Mouse (Mus musculus): ENCODE results near the gene Rap2a. TPM values are rescaled to one million over a fixed set of nuclear protein-coding genes. Genes with fewer than 3 reads are reported as not detected.

Gene Rap2a
- 26.0 and 31.6 TPM in 2 replicates for polyA plus RNA-seq (2012; rRNA removed)

GRCm38 (mm10) chr14:120477982-120478568 is at the start of gene Rap2a:
Gene Rap2a, plus strand, starts transcription at chr14:120478444.

Other genes starting within 250 kb of the Rap2a start
- 94.6 and 101 TPM in 2 replicates for gene Mbnl2, start 202.8 kb upstream of the Rap2a start, polyA plus RNA-seq (2012; rRNA removed)

Data from colon, adult 2 months (tissue).